Mouse (Mus musculus): Measurements from ENCODE around the gene Aktip.

- TF ChIP-seq CTCF (IDR thresholded peaks at IDR 0.05; ENCODE audit: borderline replicate concordance, extremely low read depth, insufficient read depth, insufficient read length) = no peak
- no peak for TF ChIP-seq POLR2A (IDR thresholded peaks at IDR 0.05; ENCODE audit: borderline replicate concordance, extremely low read depth, insufficient read depth, insufficient read length, poor library complexity, severe bottlenecking)
Measured at GRCm38 (mm10) chr8:91221841-91222240, 22.1 kb upstream of the Aktip start.

Data from brain, embryonic 14.5 days (tissue).